Mouse (Mus musculus) right cerebral cortex, adult 2 months (tissue): ENCODE measurements around the gene Prkg1.

Experiments
- DNase-seq, 2 experiments: peaks; one replicate each; pipeline ENCODE4 v3.0.0; 2021 to 2022; ENCODE audit warnings: low spot score in 2 of 2

Prkg1 gene

DNA sequence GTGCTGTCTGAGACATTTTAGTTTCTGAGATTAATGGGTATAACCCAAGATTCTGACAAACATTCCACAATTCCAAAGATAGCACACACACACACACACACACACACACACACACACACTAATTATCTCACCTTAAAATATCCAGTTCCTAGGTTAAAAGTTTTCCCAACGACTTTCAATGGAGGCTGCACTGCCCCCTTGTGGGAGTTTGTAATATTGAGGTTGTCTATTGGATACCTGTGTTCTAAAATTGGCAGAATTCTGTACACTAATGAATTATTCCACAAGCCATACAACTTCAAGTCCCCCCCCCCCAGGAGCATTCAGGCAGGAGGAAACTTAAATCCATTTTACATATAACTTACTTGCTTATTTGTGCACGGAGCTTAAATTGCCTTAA lies 18.2 kb downstream of the Prkg1 start:
- DNase-seq = peak; percentile 49 to 70

DNA sequence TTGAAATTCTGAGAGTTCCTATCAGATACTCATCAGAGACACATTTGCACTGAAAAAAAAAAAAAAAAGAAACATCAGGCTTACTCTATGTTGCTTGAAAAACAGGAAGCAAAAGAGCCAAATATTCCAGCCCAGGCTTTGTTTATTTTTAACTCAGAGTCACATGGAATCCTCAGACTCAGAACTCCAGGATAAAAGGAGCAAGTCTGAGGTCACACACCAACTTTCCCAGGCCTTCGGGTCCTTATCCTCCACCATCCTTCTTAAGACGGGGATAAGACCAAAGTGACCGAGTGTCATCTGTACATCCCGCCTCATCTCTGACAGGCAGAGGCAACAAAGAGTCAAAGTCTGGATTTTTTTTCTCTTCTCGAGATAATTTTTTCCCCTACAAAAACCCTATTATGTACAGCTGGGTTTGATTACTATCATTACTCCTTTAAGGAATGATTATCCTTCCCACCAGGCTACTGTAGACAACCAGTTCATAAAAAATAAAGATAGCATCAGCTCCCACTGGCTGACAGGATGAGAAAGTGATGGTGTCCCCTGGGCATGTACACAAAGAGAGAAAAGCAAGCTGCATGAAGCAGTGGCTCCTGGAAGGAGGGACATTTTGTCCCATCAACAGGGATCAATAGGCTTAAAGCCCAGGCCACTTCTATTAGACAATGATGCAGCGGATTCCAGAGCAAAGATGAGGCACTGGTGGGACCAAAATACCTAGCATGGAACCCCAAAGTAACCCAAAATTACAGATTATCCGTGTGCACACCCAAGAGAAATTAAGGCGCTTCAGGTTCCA lies 21.4 kb downstream of the Prkg1 start:
- no peak for DNase-seq

DNA sequence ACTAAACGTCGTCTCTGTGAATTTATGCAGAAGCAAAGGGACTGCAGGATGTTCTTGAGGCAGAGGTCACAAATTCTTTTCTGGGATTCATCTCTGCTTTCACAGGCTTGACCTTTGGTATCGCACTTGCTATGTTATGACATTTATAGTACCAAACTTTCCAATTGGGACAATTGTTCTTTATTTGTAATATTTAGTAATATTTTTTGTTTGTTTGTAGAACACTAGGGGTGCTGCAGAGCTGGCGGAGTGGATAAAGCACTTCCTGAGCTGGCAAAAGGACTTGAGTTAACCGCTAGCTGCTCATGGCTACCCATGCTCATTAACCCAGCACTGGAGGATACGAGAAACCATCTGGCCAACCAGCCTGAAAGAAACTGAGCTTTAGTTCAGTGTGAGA lies 49.9 kb downstream of the Prkg1 start:
- DNase-seq = no peak

DNA sequence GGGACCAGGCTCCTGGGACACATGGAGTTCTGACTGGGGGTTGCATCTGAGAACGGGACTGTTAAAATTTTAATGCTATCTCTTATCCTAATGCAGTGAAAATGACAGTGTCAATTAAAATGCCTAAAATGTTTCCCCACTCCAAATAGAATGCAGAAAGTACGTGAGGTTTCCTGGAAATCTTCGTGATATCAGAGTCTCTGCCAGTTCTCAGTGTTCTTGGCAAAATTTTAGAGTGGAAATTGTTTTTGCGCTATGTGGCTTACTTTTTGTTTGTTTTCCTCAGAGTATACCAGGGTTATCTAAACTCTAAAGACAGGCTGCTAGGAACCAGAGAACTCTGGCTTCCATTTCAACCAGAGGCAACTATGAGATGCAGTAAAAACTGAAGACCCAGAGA lies 50.4 kb downstream of the Prkg1 start:
- DNase-seq = no peak

DNA sequence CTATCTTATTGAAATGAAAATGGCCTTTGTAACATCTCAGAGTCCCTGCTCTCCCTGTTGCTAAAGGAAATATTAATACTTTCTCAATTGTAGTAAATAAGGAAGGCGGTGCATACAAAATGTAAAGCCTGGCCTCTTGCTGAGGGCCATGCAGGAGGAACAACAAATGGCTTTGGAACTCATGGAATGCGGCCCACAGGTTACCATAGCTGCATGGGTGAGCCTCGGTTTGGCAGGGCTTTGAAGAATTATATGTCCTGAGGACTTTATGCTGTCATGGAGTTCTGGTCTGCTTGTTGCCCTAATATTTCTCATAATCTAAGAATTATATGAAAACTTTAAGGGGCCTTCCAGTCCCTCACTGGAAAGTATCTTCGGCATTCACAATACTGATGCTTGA lies 51.5 kb downstream of the Prkg1 start:
- no peak for DNase-seq

DNA sequence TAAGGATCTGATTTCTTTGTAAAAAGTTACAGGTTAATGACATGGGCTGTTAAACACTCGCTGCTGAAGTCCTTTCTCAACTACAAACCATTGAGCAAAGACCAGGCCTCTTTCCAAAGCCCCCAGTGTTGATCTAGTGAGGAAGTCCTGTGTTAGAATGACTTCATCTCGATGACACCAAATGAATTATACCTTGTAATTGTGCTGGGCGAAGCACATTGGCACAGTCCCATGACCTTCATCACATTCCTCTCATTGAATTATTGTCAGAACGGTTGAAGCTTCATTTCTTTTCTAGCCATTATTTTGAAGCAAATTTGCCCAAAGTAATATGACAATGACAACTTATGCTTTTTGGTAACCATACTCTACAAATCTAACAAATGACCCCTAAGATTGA lies 54.5 kb downstream of the Prkg1 start:
- no peak for DNase-seq

DNA sequence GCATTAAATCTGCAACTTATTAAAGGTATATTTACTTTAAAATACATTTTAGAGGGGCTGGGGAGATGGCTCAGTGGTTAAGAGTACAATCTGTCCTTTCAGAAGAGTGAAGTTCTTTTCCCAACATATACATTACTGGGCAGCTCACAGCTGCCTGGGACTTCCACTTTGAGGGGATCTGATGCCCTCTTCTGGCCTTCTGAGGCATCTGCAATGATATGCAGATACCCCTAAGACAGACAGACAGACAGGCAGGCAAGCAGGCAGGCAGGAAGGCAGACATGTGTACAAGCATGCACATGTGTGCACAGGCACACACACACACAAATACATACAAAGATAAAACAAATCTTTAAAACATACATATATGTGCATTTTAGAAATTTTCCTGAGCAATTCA lies 60.8 kb downstream of the Prkg1 start:
- no peak for DNase-seq

DNA sequence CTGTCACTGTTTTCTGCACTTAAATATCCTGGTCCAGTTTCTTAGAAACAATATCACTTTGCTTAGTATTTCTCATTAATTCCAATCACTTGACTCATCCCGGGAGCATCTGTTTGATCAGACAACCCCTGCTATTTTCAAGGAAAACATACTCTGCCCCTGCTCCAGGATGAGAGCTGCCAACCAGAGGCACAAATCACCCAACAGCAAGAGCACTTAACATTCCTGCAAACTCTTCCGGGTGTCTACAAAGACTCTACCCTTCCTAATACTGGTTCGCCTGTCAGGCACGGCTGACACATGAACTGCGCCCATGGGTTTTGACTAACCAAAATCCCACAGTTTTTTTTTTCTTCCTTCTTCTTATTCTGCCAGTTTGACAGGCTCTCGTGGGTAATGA lies 65.9 kb downstream of the Prkg1 start:
- no peak for DNase-seq

DNA sequence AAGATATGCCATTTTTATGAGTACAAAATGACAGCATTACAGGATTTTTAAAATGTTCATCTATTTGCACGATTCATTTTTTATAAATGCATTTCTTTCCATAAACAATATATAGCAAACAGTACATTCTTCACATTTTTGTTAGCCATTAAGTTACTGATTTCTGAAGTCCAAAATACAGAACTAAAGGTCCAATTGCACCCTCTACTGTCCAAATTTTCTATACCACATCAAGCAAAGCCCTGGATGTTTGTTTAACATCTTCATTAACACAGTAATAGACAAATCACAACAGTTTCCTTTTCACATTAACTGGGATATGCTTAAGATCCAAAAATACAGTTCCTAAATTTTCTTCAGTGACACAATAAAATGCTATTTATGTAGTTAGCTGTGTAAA lies 84.0 kb downstream of the Prkg1 start:
- DNase-seq = no peak

DNA sequence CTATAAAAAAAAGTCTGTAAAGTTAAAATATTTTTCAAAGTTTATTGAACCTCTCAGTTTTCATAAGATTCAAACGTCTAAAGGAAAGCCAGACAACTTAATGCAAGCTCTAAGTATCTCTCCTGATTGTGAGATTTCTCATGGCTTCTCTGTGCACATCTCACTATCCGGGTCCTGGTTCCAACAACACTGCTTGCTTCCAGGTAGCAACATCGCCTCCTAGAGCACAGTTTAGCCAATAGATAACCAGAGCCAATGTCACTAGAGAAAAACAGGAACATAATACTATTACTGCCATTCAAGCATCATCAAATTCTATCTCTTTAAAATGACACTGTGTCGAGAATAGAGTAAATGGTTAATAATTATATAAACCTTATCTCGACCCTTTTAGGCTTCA lies 86.5 kb downstream of the Prkg1 start:
- DNase-seq = no peak

DNA sequence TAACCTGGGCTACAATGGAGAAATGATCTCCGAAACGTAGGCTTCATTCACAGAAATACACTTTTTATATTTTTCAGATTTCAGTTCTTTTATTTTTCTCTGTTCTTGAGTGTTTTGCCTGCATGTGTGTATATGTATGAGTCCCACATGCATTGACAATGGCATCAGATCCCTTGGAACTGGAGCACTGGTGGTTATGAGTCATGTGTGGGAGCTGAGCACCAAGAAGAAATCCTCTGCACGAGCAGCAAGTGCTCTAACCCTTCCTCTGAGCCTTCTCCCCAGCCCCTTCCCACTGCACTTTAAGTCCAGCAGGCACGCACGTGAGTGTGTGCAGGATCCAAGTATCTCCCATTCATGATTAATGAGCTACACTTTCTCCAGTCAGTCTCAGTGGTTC lies 93.1 kb downstream of the Prkg1 start:
- no peak for DNase-seq

DNA sequence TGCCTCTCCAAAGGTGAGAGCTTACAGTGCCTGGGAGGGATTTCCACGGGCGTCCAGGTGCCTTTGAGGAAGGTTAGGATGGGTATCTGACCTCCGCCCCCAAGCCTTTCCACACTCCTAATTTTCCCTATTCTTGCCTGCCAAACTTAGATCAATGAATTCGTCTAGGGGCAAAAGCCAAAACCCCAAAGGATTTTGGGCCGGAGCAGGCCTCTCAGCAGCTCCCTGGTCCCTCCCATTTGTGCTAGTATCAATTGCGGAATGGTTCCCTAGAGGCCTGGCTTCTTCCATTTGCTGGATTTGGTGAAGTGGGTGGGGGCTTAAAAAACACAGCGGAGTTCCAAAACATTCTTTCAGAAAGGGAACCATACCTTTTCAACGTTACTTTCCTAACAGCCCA lies 99.8 kb downstream of the Prkg1 start:
- peak; percentile 22 to 29 for DNase-seq

DNA sequence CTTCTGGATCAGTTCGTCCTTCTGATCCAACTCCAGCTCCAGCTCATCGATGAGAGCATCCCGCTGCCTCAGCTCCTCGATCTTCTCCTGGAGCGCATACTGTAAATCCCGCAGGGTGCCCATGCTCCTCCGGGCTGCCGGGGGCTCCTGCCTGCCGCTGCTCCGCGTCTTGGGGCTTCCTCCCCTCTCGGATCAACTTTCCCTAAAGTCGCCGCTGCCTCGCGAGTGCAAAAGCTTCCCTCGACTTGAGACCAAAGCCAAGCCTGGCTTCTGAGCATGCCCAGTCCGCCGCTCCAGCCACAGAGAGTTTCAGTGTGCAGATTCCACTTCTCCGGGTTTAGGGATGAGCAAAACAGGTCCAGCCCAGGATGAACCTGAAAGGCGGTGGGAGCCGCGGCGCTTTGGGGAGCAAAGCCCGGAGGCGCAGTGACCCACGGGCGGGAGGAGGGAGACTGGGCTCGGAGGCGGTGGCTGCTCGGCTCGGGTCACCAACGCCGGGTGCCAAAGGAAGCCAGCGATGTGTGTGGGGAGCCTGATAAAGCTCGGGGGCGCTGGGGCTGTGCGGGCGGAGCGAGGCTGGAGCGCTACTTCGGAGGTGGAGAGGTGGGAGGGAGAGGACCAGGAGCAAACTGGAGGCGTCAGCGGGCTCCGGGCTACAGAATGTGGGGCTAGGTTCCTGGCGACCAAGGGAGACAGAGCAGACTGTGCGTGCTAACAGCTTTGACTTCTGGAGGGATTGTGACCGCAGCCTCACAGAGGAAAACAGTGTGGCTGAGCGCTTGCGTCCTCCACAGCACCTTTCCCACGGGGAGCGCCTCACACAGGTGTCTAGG lies 100.5 kb downstream of the Prkg1 start:
- peak; percentile 75 to 78 for DNase-seq

DNA sequence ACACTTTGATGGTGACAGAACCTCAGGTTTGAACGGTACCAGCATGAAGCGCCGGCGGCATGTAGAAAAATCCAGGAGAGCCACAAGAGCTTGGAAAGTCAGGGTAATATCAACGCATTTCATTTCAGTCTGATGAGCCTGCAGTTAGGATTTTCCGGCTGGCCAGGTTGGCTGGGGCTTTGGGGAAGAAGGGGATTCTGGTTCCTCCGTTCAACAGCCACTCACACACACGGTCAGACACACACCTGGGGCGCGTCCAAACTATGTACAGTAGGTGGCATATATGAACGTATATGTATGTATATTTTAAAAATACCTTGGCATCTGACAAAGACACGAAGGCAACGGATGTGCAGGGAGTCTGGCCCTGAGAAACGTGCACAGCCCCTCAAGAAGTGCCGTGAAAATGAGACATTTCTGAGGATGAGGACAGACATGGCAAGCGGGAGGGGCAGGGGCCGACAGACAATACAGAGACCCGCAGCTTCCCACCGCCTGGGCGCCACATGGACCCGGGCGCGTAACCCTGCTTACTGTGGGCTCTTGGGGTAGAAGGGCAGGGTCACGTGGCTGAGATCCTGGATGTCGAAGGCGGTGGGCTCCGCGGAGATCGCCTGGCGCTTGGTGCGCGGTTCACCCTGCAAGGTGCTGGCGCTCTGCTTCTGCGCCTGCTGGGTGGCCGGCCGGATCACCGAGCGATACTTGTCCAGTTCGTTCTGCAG lies 101.2 kb downstream of the Prkg1 start:
- DNase-seq = peak; percentile 44 to 59

DNA sequence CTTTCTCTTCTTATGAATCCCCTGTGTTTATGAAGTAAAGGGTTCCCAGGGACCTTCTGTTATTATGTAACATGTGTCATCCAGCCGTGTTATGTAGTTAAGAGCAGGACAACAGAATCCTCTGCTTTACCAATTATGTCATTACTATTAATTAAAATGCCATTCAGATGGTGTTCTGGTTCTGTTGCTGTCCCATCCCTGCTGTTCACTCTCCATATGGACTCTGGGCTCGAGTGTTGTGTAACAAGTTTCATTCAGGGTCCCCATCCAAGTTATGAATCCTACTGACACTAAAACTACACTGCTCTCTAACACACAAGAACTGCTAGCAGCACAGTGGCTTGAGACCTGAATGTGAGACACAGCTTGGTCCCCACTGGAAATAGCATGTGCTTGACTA lies 102.0 kb downstream of the Prkg1 start:
- peak; percentile 21 to 43 for DNase-seq

DNA sequence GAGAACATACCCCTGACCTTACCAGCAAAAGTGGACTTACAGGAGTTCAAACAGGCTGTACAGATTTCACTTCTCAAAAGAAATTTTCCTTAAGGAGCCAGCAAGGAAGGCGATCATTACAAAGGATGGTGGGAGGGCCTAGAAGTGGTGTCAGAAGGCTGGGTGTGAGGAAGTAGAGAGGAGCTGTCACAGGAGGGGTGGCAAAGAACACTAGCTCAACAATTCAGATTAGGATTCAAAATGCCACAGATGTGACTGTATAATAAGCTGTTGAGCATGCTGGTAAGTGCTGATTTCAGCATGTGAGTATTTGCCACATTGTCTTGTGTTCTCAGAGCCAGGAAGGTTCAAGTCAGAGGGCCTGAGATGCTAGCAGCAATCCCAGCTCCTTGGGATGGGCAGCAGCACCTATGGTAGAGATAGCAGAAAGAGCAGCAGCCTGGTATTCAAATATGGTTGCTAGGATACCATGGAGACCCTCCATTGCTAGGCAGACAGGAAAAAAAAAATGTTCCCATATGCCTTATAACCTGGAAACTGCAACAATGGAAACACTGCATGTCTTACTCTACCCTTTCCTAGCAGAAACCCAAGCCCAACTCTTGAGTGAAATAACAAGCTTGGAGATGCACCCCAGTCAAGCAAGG lies 106.0 kb downstream of the Prkg1 start:
- DNase-seq = no peak

DNA sequence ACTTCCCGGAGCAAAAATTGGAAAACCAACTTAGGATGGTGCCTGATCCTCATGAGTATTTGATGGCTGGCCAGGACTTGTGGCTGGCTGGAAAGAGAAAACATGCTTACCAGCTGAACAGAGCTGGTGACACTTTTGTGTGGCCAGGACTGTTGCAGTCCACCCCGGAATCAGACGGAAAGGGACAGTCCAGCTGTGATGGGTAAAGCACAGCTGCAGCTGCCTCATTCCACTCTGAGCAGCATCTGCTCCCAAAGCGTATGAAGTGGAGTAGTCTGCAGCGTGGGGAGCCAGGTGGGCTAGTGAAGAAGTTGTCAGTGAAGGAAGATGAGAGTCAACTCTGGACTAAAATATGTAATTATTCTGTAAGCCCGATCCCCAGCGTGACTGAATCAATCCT lies 108.6 kb downstream of the Prkg1 start:
- no peak for DNase-seq

DNA sequence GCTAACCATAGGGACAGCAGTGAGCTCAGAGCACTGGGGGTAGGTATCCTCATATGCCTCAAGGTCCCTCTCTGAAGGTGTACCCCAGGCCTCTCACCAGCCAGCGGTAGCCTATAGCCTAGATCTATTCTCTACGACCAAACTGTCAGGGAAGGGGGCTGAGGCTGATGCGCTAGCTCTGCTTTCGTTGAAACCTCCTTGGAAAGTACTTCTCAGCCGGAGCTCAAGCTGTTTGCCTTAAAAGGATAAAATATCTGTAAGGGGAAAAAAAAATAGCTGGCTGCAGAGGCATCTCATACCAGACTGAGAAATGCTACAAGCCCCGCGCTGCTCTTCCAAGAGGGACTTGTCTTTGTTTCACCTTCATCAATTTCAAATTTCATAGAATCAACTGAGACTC lies 109.0 kb downstream of the Prkg1 start:
- peak in 1 of 2 experiments; percentile 8 for DNase-seq

DNA sequence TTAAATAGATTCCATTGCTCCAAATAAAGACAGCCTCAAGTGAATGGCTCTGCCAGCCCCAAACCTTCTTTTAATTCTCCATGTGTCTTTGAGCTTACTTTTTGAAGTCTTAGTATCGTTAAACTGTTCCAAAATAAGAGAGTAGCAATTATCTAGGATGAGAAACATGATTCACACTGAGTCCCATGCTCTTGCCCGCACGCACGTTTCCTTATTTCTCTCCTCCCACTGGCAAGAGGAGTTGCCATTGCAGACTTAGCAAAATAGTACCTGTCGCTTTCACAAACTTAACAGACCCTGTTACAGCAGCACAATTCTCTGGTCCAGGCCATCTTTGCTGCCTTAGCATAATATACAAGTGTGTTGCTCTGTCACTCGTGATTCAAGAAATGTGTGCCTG lies 110.8 kb downstream of the Prkg1 start:
- DNase-seq = peak in 1 of 2 experiments; percentile 18

DNA sequence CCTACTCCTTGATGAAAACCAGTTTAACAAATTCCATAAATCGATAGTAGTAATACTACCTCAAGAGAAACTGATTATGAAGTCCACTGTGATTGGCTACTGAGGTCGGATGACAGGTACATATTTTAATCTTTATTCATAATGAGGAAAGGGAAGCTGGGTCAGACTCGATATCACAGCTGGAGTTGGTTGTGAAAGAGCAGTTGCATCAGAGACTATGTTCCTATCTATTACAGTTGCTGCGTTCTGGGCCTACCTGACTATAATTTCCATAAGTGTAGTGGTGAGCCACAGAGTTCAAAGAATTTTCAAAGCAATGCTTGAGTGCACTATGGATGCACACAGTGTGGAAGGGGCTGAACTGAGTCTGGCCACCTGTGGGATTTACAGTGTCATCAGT lies 114.4 kb downstream of the Prkg1 start:
- no peak for DNase-seq

DNA sequence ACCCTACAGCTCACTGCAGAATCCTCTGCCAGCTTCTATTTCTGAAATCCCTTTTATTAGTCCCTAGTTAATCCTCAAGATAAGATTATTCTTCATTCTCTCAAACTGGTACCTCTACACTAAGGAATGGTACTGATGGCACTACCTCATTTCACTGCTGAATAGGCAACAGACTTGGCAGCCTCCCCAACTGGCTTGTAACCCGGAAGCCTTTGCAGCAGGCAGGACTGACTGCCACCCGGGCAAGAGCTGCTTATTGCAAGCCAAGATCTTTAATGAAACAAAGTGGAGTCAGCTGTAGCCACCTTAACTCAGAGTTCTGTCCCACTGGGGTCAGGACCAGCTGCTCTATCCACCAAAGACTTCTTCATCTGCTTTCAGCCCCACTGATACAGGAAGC lies 117.3 kb downstream of the Prkg1 start:
- DNase-seq = no peak
